Mouse (Mus musculus): Measurements from ENCODE around the gene Sco1.

Gene Sco1

GRCm38 (mm10) chr11:67114901-67115300 is 62.4 kb downstream of the Sco1 start:
- DNase-seq (ENCODE audit: low spot score in 2 of 2) = no peak
